Mouse (Mus musculus) v-Abl transformed pro-B cells (cell line): Measurements from ENCODE around the gene Ier5l.

ENCODE experiments used
- in situ Hi-C, 2 experiments: fragments of 400-800 bp; cut with MboI; formaldehyde crosslinking; loops; one replicate each; pipeline ENCODE4 v1.15.1; 2025; ENCODE audit not compliant: unreplicated experiment in 2 of 2

Gene Ier5l

DNA sequence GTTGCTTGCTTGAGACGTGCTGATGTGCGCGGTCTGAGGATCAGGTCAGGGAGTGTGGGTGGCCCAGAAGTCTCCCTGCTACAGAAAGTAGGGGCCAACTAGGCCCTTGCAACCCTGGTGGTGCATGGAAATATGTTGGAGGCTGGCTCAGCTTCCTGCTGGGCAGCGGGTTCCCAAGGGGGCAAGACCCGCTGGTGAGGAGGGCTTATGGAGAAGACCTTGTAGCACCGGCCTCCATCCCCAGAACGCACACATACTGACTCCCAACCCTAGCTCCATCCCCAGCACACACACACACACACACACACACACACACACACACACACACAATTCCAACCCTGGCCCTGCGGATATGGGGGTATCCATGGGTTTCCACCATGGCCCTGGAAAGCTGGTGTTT is 3.0 kb downstream of the Ier5l start:
- in situ Hi-C loops = no loop called here

DNA sequence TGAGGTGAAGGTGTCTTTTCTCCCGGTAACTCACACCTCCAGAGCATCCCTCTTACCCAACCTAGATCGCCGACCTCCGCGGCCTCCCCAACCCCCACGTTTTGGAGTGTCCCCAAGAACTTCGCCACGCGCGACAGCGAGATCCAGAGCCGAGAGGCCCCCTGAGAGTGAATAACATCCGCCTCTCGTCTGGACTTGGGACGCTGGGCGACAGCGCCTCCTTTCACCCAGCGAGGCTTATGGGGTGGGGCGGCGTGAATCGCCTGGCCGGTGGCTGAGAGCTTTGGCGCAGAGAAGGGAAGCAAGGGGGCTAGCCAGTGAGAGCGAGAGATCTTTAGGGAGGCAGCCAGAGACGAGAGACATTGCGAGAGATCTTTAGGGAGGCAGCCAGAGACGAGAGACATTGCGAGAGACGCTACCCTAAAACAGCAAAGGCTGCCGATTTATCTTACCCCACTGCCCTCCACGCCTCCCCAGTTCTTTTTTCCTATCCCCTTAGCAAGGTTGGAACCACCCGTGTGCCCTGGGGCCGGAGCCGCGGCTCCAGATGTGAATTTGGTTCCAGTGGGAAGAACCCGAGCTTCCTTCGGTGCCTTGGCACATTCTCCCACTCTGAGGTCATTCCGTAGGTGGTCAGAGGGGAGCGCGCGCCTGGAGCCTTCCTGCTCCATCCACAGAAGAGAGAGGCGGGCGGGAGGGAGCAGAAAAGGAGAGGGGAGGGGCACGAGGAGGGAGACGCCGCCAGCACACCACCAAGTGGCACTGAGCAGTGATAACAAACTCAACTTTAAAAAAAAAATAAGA is 3.7 kb downstream of the Ier5l start:
- in situ Hi-C loops = no loop called here

DNA sequence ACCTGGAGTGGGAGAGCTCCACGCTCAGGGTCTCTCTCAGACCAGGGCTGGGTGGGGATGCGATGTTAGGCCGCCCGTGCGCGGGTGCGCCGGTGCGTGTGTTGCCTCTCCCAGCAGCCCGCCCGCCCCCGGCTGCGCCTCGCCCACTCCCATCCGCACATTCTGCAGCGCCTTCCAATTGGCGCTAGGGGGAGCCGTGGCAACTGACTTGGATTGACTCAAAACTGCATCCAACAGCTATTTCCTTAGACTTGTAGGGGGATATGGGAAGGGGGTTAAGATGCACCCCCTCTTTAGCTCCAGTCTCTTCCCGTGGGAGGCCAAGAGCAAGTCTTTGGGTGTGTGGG is 4.2 kb downstream of the Ier5l start:
- in situ Hi-C loops = loop anchor here in 1 of 2 experiments (10.0 kb wide), 1 partner anchor 325 kb away; no protein-coding TSS in a partner anchor

DNA sequence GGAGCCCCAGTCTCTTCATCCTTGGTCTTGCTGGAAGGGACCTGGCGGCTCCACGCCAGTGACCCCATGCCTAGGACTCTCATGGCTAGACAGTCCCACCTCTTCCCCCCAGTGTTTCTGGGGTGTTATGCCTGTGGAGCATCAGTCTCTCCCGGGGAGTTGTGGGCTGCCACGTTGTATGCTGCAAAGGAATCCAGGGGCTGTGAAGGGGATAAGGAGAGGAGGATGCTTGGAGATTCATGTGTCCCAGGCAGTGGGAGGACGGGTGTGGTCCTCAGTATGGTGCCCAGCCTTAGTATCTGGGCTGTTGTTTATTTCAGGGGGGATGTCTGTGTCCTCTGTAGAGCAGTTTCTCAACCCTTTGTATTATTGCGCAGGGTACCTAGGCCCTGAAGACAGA is 5.0 kb downstream of the Ier5l start:
- in situ Hi-C loops = loop anchor here in 1 of 2 experiments (10.0 kb wide), 1 partner anchor 326 kb away; no protein-coding TSS in a partner anchor

DNA sequence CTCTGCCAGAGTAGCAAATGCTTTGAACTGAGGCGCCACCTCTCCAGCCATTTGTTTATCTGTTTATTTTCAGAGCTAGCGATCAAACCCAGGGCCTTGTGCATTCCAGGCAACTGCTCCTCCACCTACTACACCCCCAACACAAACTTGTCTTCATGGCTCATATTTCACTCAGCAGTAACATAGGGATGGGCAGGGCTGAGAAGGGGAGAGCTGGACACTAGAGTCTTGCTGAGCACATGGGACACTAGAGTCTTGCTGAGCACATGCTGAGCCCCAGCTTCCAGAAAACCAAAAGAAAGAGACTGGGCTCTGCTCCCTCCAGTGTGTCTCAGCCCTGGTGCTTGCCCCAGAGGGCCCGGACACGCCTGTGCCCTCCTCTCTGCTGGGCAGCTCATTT is 7.2 kb downstream of the Ier5l start:
- in situ Hi-C loops = loop anchor here in 1 of 2 experiments (10.0 kb wide), 1 partner anchor 328 kb away; no protein-coding TSS in a partner anchor

DNA sequence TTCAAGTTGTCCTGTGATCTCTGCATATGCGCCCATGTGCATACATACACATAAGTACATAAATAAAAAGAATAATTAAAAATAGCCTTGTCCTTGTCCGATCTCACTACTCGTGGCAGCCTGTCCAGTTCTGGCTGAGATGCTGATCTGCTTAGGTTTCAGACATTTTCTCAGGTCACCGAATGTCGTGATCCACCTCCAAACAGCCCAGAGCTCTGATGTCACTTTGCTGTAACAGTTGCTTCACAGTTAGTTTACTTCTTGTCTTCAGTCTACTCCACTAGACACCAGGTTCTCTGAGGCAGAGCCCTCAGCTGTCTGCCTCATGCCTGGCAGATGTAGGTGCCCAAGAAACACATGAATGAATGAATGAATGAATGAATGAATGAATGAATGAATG is 9.6 kb downstream of the Ier5l start:
- in situ Hi-C loops = loop anchor here in 1 of 2 experiments (10.0 kb wide), 1 partner anchor 330 kb away; no protein-coding TSS in a partner anchor

DNA sequence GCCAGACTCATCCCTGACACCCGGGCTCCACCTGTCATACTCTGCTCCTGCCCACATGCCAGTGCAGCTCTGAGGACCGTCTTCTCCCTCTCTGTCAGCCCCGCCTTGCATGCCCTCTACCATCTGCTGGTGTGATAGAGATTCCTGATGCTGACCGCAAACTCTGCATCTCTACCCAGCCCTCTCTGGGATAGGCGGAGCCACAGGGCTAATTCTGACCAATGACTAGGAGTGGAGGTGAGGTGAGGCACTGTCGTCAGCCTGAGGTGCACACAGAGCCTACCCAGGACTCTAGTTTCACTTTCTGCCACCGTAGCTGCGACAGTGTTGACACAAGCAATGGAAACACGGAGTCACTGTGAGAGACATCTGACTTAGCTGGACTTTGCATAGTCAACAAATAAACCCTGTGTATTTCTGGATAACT is 10.1 kb downstream of the Ier5l start:
- in situ Hi-C loops = loop anchor here in 1 of 2 experiments (10.0 kb wide), 1 partner anchor 331 kb away; no protein-coding TSS in a partner anchor

DNA sequence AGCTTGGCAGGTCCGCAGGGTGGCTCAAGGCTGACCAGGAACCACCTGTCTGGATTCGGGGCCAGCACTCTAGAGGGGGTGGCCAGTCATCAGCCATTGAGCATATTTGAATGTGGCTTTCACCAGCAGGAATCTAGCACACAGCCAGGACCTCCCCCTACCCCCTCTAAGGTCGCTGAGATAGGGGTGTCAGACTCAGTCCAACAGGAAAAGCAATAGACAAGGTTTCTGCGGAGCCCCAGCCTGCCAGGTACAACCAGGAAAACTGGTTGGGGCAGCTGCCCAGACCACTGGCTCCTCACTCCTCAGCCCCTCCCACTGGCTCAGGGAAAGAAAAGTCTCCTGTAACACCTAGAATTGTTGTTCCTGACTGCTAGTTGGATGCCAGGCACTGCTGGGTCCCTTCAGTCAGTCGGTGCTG is 10.7 kb downstream of the Ier5l start:
- in situ Hi-C loops = loop anchor here in 1 of 2 experiments (10.0 kb wide), 1 partner anchor 331 kb away; no protein-coding TSS in a partner anchor

DNA sequence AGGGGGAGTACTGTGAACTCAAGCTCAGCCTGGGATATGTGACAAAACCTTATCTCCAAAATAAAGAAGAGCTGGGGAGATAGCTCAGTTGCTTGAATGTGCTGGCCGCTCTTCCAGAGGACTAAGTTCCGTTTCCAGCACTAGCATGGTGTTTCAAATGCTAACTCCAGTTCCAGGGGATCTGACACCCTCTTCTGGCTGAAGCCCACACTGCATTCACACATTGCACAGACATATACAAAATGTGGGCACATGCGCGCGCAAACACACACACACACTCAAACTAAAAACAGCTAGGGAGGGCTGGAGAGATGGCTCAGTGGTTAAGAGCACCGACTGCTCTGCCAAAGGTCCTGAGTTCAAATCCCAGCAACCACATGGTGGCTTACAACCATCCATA is 14.8 kb downstream of the Ier5l start:
- in situ Hi-C loops = no loop called here

DNA sequence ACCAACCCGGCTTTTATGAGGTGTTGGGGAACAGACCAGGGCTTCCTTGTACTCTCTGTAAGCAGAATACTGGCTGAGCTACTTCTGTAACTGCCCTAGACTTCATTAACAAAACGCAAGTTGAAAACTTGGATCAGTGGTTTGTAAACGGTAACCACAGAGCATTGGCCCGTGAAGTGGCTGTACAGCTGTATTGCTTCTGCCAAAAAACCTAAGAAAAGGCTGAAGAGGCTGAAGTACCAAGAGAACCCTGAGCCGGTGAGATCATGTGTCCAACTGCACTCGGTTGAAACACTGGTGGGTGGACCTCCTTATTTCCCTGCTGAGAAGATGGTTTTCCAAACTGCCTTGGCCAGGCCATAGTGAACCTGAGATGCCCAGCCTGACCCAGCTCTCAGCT is 15.7 kb downstream of the Ier5l start:
- in situ Hi-C loops = no loop called here

DNA sequence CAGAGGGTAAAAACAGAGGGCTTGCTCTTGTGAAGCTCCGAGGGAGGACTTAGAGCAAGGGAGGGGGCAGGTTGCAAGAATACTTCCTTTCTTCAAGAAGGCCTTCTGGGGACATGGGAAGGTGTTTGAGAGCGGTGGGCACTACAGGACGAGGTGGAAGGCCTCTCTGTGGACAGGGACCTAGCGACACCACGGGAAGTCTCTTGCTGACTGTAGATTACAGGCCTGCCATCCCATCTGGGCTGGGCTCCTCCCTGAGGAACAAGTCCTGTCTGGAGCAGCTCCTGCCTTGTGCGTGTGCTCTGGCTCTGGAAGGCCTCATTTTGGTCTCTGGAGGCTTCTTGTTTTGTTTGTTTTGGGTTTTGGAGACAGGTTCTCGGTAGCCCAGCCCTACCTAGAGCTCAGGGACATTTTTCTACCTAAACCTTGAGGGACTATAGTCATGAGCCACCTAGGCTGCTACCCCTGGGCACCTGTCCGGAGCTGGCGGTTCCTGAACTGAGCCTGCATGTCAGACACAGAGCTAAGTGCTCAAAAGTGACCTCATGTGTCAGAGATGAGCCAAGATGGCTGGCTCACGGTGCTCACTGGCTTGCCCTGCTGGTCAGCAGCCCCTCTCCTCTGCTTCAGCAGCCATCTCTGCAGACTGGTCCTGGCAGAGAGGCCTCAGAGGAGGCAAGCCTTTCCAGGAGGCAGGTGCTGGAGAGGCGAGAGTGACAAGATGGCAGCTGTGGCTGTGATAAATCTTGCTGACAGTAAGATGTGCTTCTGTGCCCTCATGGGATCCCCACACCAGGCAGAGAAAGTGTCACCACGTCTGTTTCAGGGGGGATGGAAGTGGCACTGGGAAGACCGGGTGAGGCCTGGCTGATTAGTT is 17.7 kb downstream of the Ier5l start:
- in situ Hi-C loops = no loop called here

DNA sequence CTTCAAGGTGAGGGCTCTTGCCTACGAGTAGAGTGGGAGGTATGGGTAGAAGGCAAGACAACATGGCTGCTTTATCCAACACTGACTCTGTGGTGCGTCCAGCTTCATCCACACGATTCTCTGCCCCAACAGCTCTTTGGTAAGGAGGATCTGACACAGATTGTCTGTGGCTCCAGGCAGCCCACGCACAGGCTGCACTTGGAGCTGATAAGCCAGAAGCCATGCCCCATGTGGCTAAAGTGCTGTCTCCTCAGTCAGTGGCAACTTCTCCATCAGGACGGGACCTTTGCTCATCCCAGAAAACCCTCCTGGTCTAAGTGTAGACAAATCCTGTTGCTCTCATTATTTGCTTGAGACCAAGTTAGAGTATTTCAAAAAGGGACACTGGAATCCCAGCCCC is 19.4 kb downstream of the Ier5l start:
- in situ Hi-C loops = no loop called here

DNA sequence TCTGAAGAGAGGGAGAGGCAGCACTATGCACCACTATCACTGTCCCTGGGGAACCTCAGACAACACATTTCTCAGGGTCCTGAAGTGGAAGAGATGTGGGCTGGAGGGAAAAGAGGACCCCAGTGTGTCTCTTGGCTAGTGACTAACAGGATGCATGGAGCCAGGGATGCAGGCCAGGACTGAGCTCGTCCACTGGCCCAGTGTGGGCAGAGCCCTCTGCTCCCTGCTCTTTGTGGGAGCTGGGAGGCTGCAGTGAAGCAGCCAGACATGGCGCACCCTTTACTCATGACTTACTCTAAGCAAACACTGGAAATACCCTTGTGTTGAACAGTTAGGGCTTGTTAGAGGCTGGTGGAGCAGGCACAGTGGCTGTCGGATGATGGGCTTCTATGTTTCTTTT is 20.4 kb downstream of the Ier5l start:
- in situ Hi-C loops = no loop called here

DNA sequence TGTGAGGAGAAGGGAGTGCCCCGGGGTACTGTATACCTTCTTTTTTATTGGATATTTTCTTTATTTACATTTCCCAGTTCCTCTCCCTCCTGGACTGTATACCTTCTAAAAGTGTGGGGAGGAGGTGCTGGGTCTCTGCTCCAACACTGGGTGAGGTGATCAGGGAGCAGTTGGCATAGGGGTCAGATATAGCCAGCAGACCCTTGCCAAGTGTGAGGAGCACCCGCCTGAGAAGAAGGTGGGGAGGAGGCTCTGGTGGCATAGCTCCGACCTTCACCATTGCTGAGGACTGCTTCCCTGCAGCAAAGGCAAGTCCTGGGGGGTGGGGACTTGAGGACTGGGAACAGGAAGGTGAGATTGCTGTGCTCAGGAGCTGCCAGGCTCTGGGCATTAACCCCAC is 22.5 kb downstream of the Ier5l start:
- in situ Hi-C loops = no loop called here

DNA sequence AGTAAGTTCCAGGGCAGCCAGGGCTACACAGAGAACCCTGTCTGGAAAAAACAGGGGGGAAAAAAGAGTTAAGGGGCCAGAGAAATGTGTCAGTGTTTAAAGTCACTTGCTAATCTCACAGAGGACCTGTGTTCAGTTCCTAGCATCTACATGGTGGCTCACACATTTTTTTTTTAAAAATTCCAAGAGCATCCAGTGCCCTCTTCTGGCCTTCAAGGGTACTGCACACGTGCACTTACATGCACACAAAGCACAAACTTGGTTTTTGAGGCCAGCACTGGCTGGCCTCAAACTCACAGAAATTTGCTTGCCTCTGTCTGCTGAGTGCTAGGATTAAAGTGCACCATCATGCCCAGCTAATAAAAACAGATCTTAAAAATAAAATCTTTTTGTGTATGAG is 23.5 kb downstream of the Ier5l start:
- in situ Hi-C loops = no loop called here

DNA sequence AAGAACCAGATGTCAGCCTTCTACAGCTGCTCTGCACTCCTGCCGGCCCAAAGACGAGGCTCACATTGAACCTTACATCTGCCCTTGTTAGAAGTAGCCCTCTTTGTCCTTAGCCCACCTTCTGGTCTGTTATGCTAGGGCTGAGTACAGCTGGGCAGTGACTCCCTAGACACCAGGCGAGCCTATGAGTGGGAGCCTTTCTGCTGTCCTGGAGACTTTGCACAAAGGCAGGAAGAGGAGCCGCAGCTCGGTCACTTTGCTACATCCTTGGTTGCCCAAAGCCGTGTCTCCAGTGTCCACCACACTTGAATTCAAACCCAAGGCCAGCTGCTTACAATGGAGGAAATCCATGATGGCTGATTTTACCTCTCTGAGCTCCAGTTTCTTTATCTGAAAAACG is 25.6 kb downstream of the Ier5l start:
- in situ Hi-C loops = no loop called here

DNA sequence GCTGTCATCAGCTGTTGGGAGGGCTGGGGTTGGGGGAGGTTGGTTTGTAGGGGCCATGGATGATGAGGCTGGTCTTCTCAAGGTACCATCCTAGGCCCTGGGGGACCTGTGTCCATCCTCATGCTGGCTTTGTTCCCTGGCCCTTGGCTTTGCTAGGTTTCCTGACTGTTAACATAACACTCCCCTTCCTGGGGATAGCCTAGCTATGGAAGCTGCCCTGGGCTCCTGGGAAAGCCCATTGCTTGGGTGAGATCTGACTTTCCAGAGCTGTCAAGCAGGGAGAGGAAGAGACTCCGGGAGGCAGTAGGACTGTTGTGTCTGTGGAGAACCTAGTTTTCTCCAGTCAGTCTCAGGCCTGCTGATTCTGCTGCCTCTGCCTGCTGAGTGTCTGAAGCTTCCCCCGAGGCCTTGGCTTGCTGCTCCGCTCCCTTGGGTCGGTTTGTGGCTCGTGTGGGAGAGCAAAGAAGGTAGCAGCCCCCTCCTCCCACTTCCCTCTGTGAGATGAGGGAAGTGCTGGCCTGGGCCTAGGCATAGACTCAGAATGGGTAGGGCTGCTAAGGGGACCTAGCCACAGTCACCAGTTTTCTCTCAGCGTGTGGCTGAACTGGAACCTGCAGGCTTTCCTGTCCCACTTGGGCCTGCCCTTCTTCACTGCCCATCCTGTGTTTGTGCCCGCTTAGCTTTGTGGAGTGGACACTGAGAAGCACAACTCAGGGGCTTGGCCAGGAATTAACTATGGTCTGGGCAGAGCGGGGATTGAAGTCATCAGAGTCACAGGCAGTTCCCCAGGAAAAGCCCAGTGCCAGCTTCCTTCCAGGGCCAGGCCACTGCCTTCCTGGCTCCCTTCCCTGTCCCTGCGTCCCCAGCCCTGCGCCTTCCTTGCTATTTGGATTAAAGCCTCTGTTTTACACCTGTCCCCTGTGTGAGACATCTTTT is 26.9 kb downstream of the Ier5l start:
- in situ Hi-C loops = no loop called here

DNA sequence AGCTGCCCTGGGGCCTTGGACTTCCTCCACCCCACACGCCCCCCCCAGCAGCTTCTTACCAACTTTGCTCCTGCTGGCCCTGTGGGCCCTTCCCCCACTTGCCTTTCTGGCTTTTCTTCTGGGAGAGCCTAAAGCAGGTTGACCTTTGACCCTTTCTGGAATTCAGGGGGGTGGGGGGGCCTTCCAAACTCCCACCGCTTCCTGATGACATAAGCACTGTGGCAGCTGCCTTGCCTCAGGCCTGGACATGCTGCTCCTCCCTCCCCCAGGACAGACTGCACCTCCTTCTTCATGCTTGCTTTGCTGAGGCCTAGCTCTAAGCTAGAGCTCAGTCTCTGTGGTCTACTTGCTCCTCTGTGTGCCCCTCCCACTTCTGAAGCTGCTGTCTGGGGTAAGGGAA is 28.7 kb downstream of the Ier5l start:
- in situ Hi-C loops = no loop called here

DNA sequence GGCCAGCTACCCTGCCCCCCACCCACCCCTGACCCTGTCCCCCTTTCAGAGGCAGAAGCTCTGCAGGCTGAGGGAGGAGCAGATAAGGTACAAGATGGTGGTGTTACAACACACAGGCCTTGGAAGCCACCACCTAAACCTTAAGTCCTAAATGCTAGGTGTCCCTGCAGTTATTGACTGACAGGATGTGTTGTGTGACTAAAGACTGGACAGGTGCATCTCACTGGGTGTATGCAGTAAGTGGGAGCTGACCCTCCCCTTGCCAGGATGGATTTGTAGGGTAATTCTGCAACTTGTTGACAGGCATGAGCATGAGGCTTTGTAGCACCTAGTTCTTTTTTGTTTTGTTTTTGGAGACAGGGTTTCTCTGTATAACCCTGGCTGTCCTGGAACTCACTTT is 29.6 kb downstream of the Ier5l start:
- in situ Hi-C loops = no loop called here

DNA sequence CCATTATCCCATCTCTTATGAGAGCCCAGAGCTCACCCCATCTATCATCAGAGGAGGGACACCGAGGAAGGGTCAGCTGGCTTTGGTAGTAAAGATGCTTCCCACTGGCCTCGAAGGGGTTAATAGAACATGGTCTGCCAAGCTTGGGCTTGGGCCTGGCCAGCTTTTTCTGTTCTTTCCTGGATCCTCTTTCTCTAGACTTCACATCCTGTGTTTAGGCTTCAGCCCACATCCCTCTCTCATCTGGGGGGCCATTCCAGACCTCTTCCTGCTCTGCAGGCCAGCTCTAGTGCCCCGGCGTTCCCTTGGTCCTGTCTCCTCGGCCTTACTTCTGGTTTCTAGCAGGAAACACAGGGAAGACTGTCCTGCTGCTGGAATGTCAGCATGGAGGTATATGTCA is 30.0 kb downstream of the Ier5l start:
- in situ Hi-C loops = no loop called here
